Comparison of ENCODE assay signal across 11 mouse cellular contexts in genomic region chr17:34383212-34383611, GRCm38 (mm10). TPM values are rescaled to one million over a fixed set of nuclear protein-coding genes. Genes with fewer than 3 reads are reported as not detected.
DNase-seq lines count a peak whose midpoint lies in the region; ATAC-seq and TF ChIP-seq lines count a peak whose summit lies in the region.
"Had no signal": no experiment of that assay in that cellular context is flagged by ENCODE, and none has a peak within 500 bp of the region (broad histone marks: within the 10 kb centered on the region; RNA-seq: fewer than 3 reads in every experiment).

No protein-coding gene starts in this region.

- no peak overlapping the region for H3K4me2 ChIP-seq in midbrain, embryonic 14.5 days (ENCODE audit: low read length)
- H3K4me2 ChIP-seq: heart, embryonic 15.5 days had no signal

- no peak for ATAC-seq in midbrain, embryonic 14.5 days (ENCODE audit: low FRiP score, low TSS enrichment)
- ATAC-seq in granulocyte monocyte progenitor cell, adult 5-6 weeks (replicated peaks; ENCODE audit: poor library complexity, severe bottlenecking) = peak; percentile 47; the same call in 1 of the 2 replicates
- ATAC-seq: activated CD4-positive, CD25-positive, alpha-beta regulatory T cell, adult 4 months had no signal

- no peak overlapping the region for H3K9ac ChIP-seq in midbrain, embryonic 14.5 days (replicated peaks; ENCODE audit: low read length)
- H3K9ac ChIP-seq: heart, embryonic 15.5 days had no signal

- peak; percentile 13; the same call in 1 of the 2 replicates for TF ChIP-seq CTCF in gastrocnemius, adult 2 months (IDR thresholded peaks at IDR 0.05)

- intact Hi-C loops in gastrocnemius, adult 2 months (cut with DNase I) = no loop called here

- no peaks in the 10 kb centered on the region for H3K4me1 ChIP-seq in midbrain, embryonic 10.5 days
- H3K4me1 ChIP-seq in midbrain, embryonic 14.5 days (ENCODE audit: control insufficient read depth, insufficient read depth, low read length) = no peaks in the 10 kb centered on the region
- H3K4me1 ChIP-seq in heart, embryonic 10.5 days = no peaks in the 10 kb centered on the region
- H3K4me1 ChIP-seq: heart, embryonic 15.5 days had no signal

- no peaks in the 10 kb centered on the region for H3K9me3 ChIP-seq in midbrain, embryonic 10.5 days (replicated peaks)
- H3K9me3 ChIP-seq in midbrain, embryonic 14.5 days (ENCODE audit: control insufficient read depth, low read length) = no peaks in the 10 kb centered on the region
- H3K9me3 ChIP-seq in heart, embryonic 10.5 days = no peaks in the 10 kb centered on the region
- H3K9me3 ChIP-seq: heart, embryonic 15.5 days had no signal

- H3K4me3 ChIP-seq in gastrocnemius, adult 2 months = no peak overlapping the region
- no peak overlapping the region for H3K4me3 ChIP-seq in midbrain, embryonic 10.5 days
- H3K4me3 ChIP-seq in midbrain, embryonic 14.5 days (replicated peaks; ENCODE audit: low read depth, low read length) = no peak overlapping the region
- H3K4me3 ChIP-seq in heart, embryonic 10.5 days = no peak overlapping the region
- H3K4me3 ChIP-seq: heart, embryonic 15.5 days; left cerebral cortex, adult 2 months had no signal

- no peak for DNase-seq in gastrocnemius, adult 2 months
- DNase-seq in gastrocnemius, postnatal 4 days (ENCODE audit: low spot score in 2 of 2) = no peak
- DNase-seq in midbrain, embryonic 10.5 days (ENCODE audit: low spot score) = peak; percentile 18
- no peak for DNase-seq in midbrain, embryonic 14.5 days
- DNase-seq in thymus, postnatal 36 days = peak; percentile 27 to 31
- DNase-seq in retina, postnatal 1 day = no peak
- no peak for DNase-seq in heart, embryonic 10.5 days (ENCODE audit: low spot score)

- H3K36me3 ChIP-seq in midbrain, embryonic 10.5 days = no peaks in the 10 kb centered on the region
- no peaks in the 10 kb centered on the region for H3K36me3 ChIP-seq in midbrain, embryonic 14.5 days (ENCODE audit: control insufficient read depth, insufficient read depth, low read length)
- H3K36me3 ChIP-seq in heart, embryonic 10.5 days = no peaks in the 10 kb centered on the region
- H3K36me3 ChIP-seq: heart, embryonic 15.5 days had no signal

- no peaks in the 10 kb centered on the region for H3K27me3 ChIP-seq in midbrain, embryonic 10.5 days (ENCODE audit: low read depth, poor library complexity, severe bottlenecking)
- no peaks in the 10 kb centered on the region for H3K27me3 ChIP-seq in midbrain, embryonic 14.5 days (ENCODE audit: control insufficient read depth, insufficient read depth, low read length)
- H3K27me3 ChIP-seq in heart, embryonic 10.5 days (ENCODE audit: insufficient read depth, poor library complexity, severe bottlenecking) = 0 out of 2 replicates have a peak, but pooled peaks cover 4% of the 10 kb centered on the region
- H3K27me3 ChIP-seq: heart, embryonic 15.5 days had no signal

- H3K27ac ChIP-seq in gastrocnemius, adult 2 months = no peak overlapping the region
- H3K27ac ChIP-seq in midbrain, embryonic 10.5 days (replicated peaks) = no peak overlapping the region
- no peak overlapping the region for H3K27ac ChIP-seq in midbrain, embryonic 14.5 days (replicated peaks; ENCODE audit: low read depth, low read length)
- no peak overlapping the region for H3K27ac ChIP-seq in heart, embryonic 10.5 days
- H3K27ac ChIP-seq: heart, embryonic 15.5 days; left cerebral cortex, adult 2 months had no signal

- WGBS in midbrain, embryonic 10.5 days = 81% methylated on average over 7 of the region's 7 CpGs
- 78% methylated on average over 7 of the region's 7 CpGs for WGBS in midbrain, embryonic 14.5 days
- 74% methylated on average over 7 of the region's 7 CpGs for WGBS in heart, embryonic 10.5 days

RNA-seq across cellular contexts. Expression of gene Btnl1, which starts 6.3 kb away (rescaled TPM):
- total RNA-seq in gastrocnemius, adult 2 months (2021) = not detected
- total RNA-seq in gastrocnemius, postnatal 4 days (2021) = not detected
- not detected in 2 replicates for polyA plus RNA-seq in midbrain, embryonic 10.5 days (2016; fragmentation: Nextera tagmentation; extraction: Ambion mirVana)
- polyA plus RNA-seq in midbrain, embryonic 14.5 days (2014; fragmentation: Nextera tagmentation; extraction: Ambion mirVana) = not detected in 2 replicates
- not detected in 2 replicates for total RNA-seq in granulocyte monocyte progenitor cell, adult 5-6 weeks (2014; fragmentation: Nextera tagmentation)
- not detected in 2 replicates for total RNA-seq in granulocyte monocyte progenitor cell, adult 5-6 weeks (2017)
- polyA plus RNA-seq in heart, embryonic 10.5 days (2016; fragmentation: Nextera tagmentation; extraction: Ambion mirVana) = not detected in 2 replicates
- total RNA-seq: left cerebral cortex, adult 2 months had no signal
- polyA plus RNA-seq: activated CD4-positive, CD25-positive, alpha-beta regulatory T cell, adult 4 months; heart, embryonic 15.5 days had no signal

RNA-seq across cellular contexts. Expression of gene BC051142, which starts 15.4 kb away (rescaled TPM):
- under 1 TPM in 1 of 2 experiments, not detected in 1; 0.43 TPM for total RNA-seq in gastrocnemius, adult 2 months (2021)
- total RNA-seq in gastrocnemius, postnatal 4 days (2021) = 1 to 10 TPM in 1 of 2 experiments, under 1 TPM in 1; 0.88 to 1.1 TPM
- polyA plus RNA-seq in midbrain, embryonic 10.5 days (2016; fragmentation: Nextera tagmentation; extraction: Ambion mirVana) = 1.8 and 3.1 TPM in 2 replicates
- polyA plus RNA-seq in midbrain, embryonic 14.5 days (2014; fragmentation: Nextera tagmentation; extraction: Ambion mirVana) = 5.8 and 6.2 TPM in 2 replicates
- total RNA-seq in granulocyte monocyte progenitor cell, adult 5-6 weeks (2014; fragmentation: Nextera tagmentation) = not detected in 2 replicates
- total RNA-seq in granulocyte monocyte progenitor cell, adult 5-6 weeks (2017) = 0.21 TPM in 1 of 2 replicates, not detected in the other
- polyA plus RNA-seq in heart, embryonic 10.5 days (2016; fragmentation: Nextera tagmentation; extraction: Ambion mirVana) = 0.14 and 0.15 TPM in 2 replicates
- polyA plus RNA-seq: heart, embryonic 15.5 days had no signal

RNA-seq across cellular contexts. Expression of gene Btnl2, which starts 28.6 kb away (rescaled TPM):
- total RNA-seq in gastrocnemius, adult 2 months (2021) = under 1 TPM; 0.18 to 0.20 TPM
- under 1 TPM; 0.64 to 0.67 TPM for total RNA-seq in gastrocnemius, postnatal 4 days (2021)
- 0.04 TPM in 1 of 2 replicates, not detected in the other for polyA plus RNA-seq in midbrain, embryonic 10.5 days (2016; fragmentation: Nextera tagmentation; extraction: Ambion mirVana)
- polyA plus RNA-seq in midbrain, embryonic 14.5 days (2014; fragmentation: Nextera tagmentation; extraction: Ambion mirVana) = not detected in 2 replicates
- not detected in 2 replicates for total RNA-seq in granulocyte monocyte progenitor cell, adult 5-6 weeks (2014; fragmentation: Nextera tagmentation)
- total RNA-seq in granulocyte monocyte progenitor cell, adult 5-6 weeks (2017) = not detected in 2 replicates
- polyA plus RNA-seq in heart, embryonic 10.5 days (2016; fragmentation: Nextera tagmentation; extraction: Ambion mirVana) = 0.05 TPM in 1 of 2 replicates, not detected in the other
- polyA plus RNA-seq: heart, embryonic 15.5 days had no signal

RNA-seq across cellular contexts. Expression of gene H2-Eb2, which starts 57.7 kb away (rescaled TPM):
- not detected for total RNA-seq in gastrocnemius, adult 2 months (2021)
- total RNA-seq in gastrocnemius, postnatal 4 days (2021) = not detected
- polyA plus RNA-seq in midbrain, embryonic 10.5 days (2016; fragmentation: Nextera tagmentation; extraction: Ambion mirVana) = not detected in 2 replicates
- polyA plus RNA-seq in midbrain, embryonic 14.5 days (2014; fragmentation: Nextera tagmentation; extraction: Ambion mirVana) = 0.16 TPM in 1 of 2 replicates, not detected in the other
- total RNA-seq in granulocyte monocyte progenitor cell, adult 5-6 weeks (2014; fragmentation: Nextera tagmentation) = not detected in 2 replicates
- total RNA-seq in granulocyte monocyte progenitor cell, adult 5-6 weeks (2017) = not detected in 2 replicates
- polyA plus RNA-seq in heart, embryonic 10.5 days (2016; fragmentation: Nextera tagmentation; extraction: Ambion mirVana) = not detected in 2 replicates
- total RNA-seq: left cerebral cortex, adult 2 months had no signal
- polyA plus RNA-seq: heart, embryonic 15.5 days had no signal

Comparison
In these comparisons a context has a peak if more than half of its experiments do, and no peak if none do; other contexts are left out.
1. DNase-seq: peak in midbrain, embryonic 10.5 days (single experiment) and thymus, postnatal 36 days (2 of 2); none in gastrocnemius, adult 2 months (single experiment), gastrocnemius, postnatal 4 days (0 of 2), midbrain, embryonic 14.5 days (single experiment), retina, postnatal 1 day (single experiment) and heart, embryonic 10.5 days (single experiment).